Mouse (Mus musculus) midbrain, postnatal 0 days (tissue): ENCODE measurements around the gene Bpifb6. TPM values are rescaled to one million over a fixed set of nuclear protein-coding genes. Genes with fewer than 3 reads are reported as not detected.

ENCODE experiments used
- ATAC-seq: fragments of 200-750 bp; cut with Nextera tagmentation; 2 replicates; pipeline ENCODE4 v1.8.0; 2017; ENCODE audit warnings: moderate number of reproducible peaks, mild to moderate bottlenecking, moderate TSS enrichment, moderate library complexity; ENCODE audit not compliant: low FRiP score
- DNase-seq: peaks from one replicate; pipeline ENCODE4 v3.0.0-alpha.2; 2015; ENCODE audit warnings: low spot score
- H3K27ac ChIP-seq: fragments of 300-500 bp; sonication (generic); 2 replicates; pipeline ENCODE4 v1.5.1; 2014; ENCODE audit warnings: low read depth, mild to moderate bottlenecking, low read length, mixed read lengths
- H3K27me3 ChIP-seq: fragments of 300-500 bp; sonication (generic); 2 replicates; pipeline ENCODE4 v1.6.1; 2014; ENCODE audit warnings: low read length, control low read depth, mixed read lengths; ENCODE audit not compliant: insufficient read depth
- H3K36me3 ChIP-seq: fragments of 300-500 bp; sonication (generic); 2 replicates; pipeline ENCODE4 v1.6.1; 2014; ENCODE audit warnings: low read length, control low read depth, mixed read lengths; ENCODE audit not compliant: insufficient read depth
- H3K4me1 ChIP-seq: fragments of 300-500 bp; sonication (generic); 2 replicates; pipeline ENCODE4 v1.6.1; 2014; ENCODE audit warnings: mild to moderate bottlenecking, control low read depth, antibody characterized with exemption, low read length, mixed read lengths; ENCODE audit not compliant: insufficient read depth
- H3K4me2 ChIP-seq: fragments of 300-500 bp; sonication (generic); 2 replicates; pipeline ENCODE4 v1.6.1; 2014; ENCODE audit warnings: low read depth, mild to moderate bottlenecking, low read length, mixed read lengths; ENCODE audit not compliant: poor library complexity, severe bottlenecking
- H3K4me3 ChIP-seq: fragments of 300-500 bp; sonication (generic); 2 replicates; pipeline ENCODE4 v1.5.1; 2014; ENCODE audit warnings: low read depth, mild to moderate bottlenecking, low read length, moderate library complexity
- H3K9ac ChIP-seq: fragments of 300-500 bp; sonication (generic); replicated peaks from 2 replicates; pipeline ENCODE4 v1.6.1; 2014; ENCODE audit warnings: mild to moderate bottlenecking, low read length, moderate library complexity, mixed read lengths; ENCODE audit not compliant: poor library complexity, severe bottlenecking
- H3K9me3 ChIP-seq: fragments of 300-500 bp; sonication (generic); 2 replicates; pipeline ENCODE4 v1.6.1; 2016; ENCODE audit warnings: low read length, control low read depth
- CTCF ChIP-seq: IDR thresholded peaks from 2 replicates; pipeline ENCODE4 v1.5.1; 2016; ENCODE audit warnings: antibody characterized with exemption, mild to moderate bottlenecking
- WGBS: fragments of 180-500 bp; shearing (Covaris S2); extraction: QIAGEN DNeasy Blood & Tissue Kit; methylation state at CpG from one replicate; pipeline ENCODE4 v1.1.7; 2014; 5-methylcytosine and 5-hydroxymethylcytosine counted together
- polyA plus RNA-seq: library from polyadenylated mRNA; unstranded; fragments of >200 nt; fragmentation: Nextera tagmentation; extraction: Ambion mirVana; gene quantifications from 2 replicates; pipeline ENCODE4 v1.2.1, GENCODE M21; 2015
- total RNA-seq: library from RNA; depleted of rRNA; stranded (reverse); fragments of >200 nt; gene quantifications from 2 replicates; pipeline ENCODE4 v1.2.3, GENCODE M21; 2014; rRNA removed

Bpifb6 gene
- total RNA-seq (0.38 TPM in 1 of 2 replicates, not detected in the other), polyA plus RNA-seq (0.10 TPM in 1 of 2 replicates, not detected in the other)

DNA sequence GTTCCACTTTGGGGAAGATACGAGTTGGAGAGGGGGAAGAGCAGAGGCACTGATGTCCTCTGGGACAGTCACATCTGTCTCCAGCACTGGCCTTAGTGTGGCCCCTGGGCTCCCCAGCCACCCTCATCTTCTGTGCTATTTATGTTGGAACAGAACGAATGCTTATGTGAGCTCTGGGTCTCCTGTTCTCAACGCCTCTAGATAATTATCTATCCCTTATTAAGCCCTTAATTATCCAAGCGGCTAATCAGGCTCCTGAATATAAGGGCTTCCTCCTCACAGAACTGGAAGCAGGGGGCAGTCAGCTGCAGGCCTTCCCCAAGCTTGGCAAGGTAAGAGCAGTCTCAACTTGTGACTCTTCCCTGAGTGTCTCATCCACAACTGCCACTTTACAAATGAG lies at the start of gene Bpifb6:
Gene Bpifb6 (plus strand): TSS at position 301 of the 400 bp plus-strand sequence.
- no peak within 1 kb of the TSS for H3K27ac ChIP-seq
- no peak for DNase-seq
- H3K9me3 ChIP-seq = no peaks in the 10 kb centered on the region
- no peak for TF ChIP-seq CTCF
- ATAC-seq = no peak
- no peak within 1 kb of the TSS for H3K4me3 ChIP-seq
- H3K9ac ChIP-seq = no peak within 1 kb of the TSS
- H3K36me3 ChIP-seq = no peaks in the 10 kb centered on the region
- 82% methylated on average over 4 of the region's 4 CpGs for WGBS
- H3K4me2 ChIP-seq = no peak within 1 kb of the TSS
- H3K27me3 ChIP-seq = no peaks in the 10 kb centered on the region
- H3K4me1 ChIP-seq = no peaks in the 10 kb centered on the region

DNA sequence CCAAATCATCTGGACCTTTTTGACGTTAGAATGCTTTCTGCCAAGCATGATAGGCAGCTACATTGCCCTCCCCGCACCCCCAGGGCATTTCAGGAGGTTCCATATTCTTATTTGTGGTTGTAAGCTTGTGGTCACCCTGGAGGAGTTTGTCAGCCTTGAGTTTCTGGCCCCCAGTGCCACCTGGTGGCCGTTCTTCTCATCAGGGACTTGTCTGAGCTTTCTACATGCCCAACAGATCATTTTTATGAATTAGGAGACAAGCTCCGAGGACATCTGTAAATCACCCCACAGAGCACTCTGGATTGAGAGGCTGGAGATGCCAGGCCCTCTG lies 49.2 kb upstream of the Bpifb6 start:
- Histone ChIP-seq H3K27me3 (no peaks in the 10 kb centered on the region), H3K4me1 (no peaks in the 10 kb centered on the region), H3K9me3 (no peaks in the 10 kb centered on the region), H3K27ac (no peak overlapping the region), H3K4me3 (no peak overlapping the region), H3K36me3 (no peaks in the 10 kb centered on the region), H3K4me2 (no peak overlapping the region), H3K9ac (no peak overlapping the region)
- DNase-seq (peak; percentile 44), ATAC-seq (no peak)
- WGBS = 57% methylated on average over 4 of the region's 4 CpGs
- peak; percentile 51 for TF ChIP-seq CTCF

DNA sequence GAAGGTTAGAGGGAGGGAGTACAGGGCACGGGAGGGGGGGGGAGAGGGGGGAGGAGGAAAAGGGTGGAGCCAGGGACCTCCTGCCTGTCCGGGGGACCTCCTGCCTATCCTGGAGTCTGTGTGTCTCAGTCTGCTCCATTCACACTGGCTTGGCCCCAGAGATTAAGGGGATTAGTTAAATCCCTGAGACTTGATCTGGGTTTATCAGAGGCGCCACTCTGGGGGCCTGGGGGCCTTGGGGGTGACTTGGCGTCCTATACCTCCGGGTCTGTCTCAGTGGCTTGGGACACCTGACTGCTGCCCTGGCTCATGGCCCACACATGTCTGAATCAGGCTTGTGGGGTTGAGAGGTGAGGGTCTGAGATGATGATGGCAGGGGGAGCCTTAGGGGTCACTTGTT lies 46.6 kb upstream of the Bpifb6 start:
- H3K4me3 ChIP-seq = no peak overlapping the region
- H3K36me3 ChIP-seq = no peaks in the 10 kb centered on the region
- TF ChIP-seq CTCF = no peak
- no peaks in the 10 kb centered on the region for H3K4me1 ChIP-seq
- WGBS = 0% methylated on average over 4 of the region's 5 CpGs
- H3K9me3 ChIP-seq = no peaks in the 10 kb centered on the region
- ATAC-seq = no peak
- H3K9ac ChIP-seq = no peak overlapping the region
- no peak overlapping the region for H3K4me2 ChIP-seq
- H3K27ac ChIP-seq = no peak overlapping the region
- DNase-seq = no peak
- H3K27me3 ChIP-seq = no peaks in the 10 kb centered on the region

DNA sequence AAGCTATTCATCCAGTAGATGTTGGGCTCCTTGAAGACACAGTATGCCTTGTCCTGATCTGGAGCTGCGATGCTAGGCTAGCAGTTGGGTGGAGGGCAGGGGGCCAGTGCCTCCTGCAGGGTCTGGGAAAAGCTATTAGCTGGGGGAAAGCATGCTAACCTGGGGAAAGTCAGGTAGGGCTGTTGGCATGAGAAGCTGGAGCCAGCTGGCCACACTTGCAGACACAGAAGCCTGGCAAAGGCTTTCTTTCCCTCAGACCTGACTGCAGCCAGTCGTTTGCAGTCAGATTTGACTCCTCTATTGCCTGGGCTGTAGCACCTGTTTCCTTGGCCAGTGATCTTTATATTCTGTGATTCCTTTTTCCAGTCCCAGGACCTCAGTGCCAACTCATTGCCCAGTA lies 40.6 kb upstream of the Bpifb6 start:
- no peaks in the 10 kb centered on the region for H3K9me3 ChIP-seq
- no peaks in the 10 kb centered on the region for H3K27me3 ChIP-seq
- no peaks in the 10 kb centered on the region for H3K36me3 ChIP-seq
- no peak overlapping the region for H3K4me2 ChIP-seq
- DNase-seq (no peak), ATAC-seq (no peak)
- no peak overlapping the region for H3K27ac ChIP-seq
- H3K9ac ChIP-seq = no peak overlapping the region
- 72% methylated on average over 2 of the region's 2 CpGs for whole genome bisulfite sequencing
- TF ChIP-seq CTCF = no peak
- H3K4me3 ChIP-seq = no peak overlapping the region
- no peaks in the 10 kb centered on the region for H3K4me1 ChIP-seq

DNA sequence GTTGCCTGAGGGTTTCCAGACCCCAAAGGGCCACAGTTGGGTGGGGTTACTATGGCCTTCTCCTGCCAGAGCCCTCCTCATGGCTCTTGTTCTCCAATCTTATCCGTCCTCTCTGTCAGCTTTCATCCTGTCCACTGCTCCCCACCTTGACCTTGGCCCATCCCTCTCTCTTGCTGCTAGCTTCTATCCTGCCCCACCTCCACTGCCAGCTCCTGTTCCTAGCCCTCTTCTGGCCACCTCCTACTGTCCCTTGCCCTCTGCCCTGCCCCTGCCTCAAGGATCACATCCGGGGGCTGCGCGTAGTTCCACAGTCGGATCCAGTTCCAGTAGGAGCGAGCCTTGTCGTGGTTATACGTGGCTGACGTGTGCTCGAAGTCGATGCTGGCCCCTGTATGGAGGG lies 39.9 kb upstream of the Bpifb6 start:
- ATAC-seq (no peak), DNase-seq (no peak)
- no peak overlapping the region for H3K4me3 ChIP-seq
- TF ChIP-seq CTCF = no peak
- no peaks in the 10 kb centered on the region for H3K4me1 ChIP-seq
- no peaks in the 10 kb centered on the region for H3K27me3 ChIP-seq
- H3K9me3 ChIP-seq = no peaks in the 10 kb centered on the region
- 92% methylated on average over 11 of the region's 11 CpGs for WGBS
- H3K4me2 ChIP-seq = no peak overlapping the region
- H3K36me3 ChIP-seq = no peaks in the 10 kb centered on the region
- no peak overlapping the region for H3K27ac ChIP-seq
- H3K9ac ChIP-seq = no peak overlapping the region

DNA sequence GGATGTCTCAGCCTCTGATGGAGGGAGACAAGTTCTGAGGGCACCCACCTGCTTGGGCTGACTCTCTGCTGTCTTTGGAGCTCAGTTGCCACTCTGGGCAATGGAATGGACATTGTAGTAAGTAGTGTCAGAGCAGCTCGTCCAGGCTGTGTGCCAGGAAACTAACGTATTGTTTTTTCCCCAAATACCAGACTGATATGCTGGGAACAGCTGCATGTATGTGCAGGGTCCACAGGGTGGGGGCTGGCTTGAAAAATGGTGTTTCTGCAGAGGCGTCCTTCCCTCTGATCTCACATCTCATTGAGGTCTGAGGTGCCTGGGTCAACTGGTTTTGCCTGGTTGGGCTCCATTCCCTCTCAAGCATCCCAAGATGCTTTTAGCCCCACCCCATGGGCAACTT lies 39.5 kb upstream of the Bpifb6 start:
- no peaks in the 10 kb centered on the region for H3K9me3 ChIP-seq
- WGBS = 74% methylated on average over 3 of the region's 3 CpGs
- H3K4me3 ChIP-seq = no peak overlapping the region
- DNase-seq = no peak
- no peaks in the 10 kb centered on the region for H3K36me3 ChIP-seq
- TF ChIP-seq CTCF = no peak
- no peak overlapping the region for H3K27ac ChIP-seq
- no peak for ATAC-seq
- H3K9ac ChIP-seq = no peak overlapping the region
- no peaks in the 10 kb centered on the region for H3K4me1 ChIP-seq
- H3K4me2 ChIP-seq = no peak overlapping the region
- H3K27me3 ChIP-seq = no peaks in the 10 kb centered on the region
